Mouse (Mus musculus) layer of hippocampus, adult 11-12 months (tissue): ENCODE measurements at regions not wholly inside any gene's neighbourhood (a gene's known extent, or its start where the extent isn't known, plus 50 kb on each side); places are given as distances from the start of the nearest gene placed in this dataset.

Experiments used
- DNase-seq: peaks from one replicate; pipeline ENCODE4 v3.0.0; 2022; ENCODE audit warnings: low spot score

GRCm38 (mm10) chr9:79437636-79438035, 281.0 kb downstream of the Col12a1 start:
- DNase-seq, result no peak

- DNase-seq, result no peak
Observed at GRCm38 (mm10) chr9:79439233-79439960, 279.2 kb downstream of the Col12a1 start.

GRCm38 (mm10) chr9:79455226-79455625, 263.4 kb downstream of the Col12a1 start:
- no peak for DNase-seq

DNA sequence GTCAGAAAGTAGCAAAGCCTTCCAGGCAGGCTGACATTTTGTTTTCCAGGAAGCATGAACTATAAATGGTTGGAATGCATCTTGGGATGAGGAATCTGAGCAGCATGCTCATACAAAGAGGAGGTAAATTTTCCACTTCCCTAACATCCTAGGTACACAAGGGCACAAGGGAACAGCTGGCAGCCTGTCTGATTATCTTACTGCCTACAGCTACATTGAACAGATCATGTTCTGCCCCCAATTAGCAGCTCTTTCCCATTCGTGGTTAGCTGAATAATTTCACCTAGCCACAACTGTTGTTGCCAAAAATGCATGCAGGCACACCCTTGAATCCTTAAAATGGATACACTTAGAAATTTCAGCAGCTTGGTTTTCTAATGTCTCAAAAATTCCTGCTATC, 239.5 kb downstream of the Col12a1 start:
- no peak for DNase-seq

GRCm38 (mm10) chr9:79500253-79500652, 218.4 kb downstream of the Col12a1 start:
- no peak for DNase-seq

GRCm38 (mm10) chr9:79502034-79502433, 216.6 kb downstream of the Col12a1 start:
- DNase-seq, result no peak

DNA sequence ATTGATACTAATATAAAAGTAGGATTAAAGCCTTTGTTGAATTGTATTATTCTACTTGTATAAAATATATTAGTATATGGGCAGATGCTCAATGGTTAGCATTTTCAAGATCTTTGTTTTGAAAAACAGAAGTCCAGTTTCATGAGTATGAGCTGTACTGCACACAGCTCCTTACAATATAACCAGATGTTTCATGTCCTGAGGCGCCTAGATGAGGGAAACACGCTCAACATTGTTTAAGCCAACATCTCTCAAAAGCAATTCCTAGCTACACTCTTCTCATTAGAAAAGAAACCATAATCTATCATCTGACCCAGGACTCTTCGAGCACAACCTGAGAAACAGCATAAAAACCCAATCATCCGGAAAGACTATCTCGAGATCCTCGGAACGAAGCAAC, 202.2 kb downstream of the Col12a1 start:
- DNase-seq, result no peak

DNA sequence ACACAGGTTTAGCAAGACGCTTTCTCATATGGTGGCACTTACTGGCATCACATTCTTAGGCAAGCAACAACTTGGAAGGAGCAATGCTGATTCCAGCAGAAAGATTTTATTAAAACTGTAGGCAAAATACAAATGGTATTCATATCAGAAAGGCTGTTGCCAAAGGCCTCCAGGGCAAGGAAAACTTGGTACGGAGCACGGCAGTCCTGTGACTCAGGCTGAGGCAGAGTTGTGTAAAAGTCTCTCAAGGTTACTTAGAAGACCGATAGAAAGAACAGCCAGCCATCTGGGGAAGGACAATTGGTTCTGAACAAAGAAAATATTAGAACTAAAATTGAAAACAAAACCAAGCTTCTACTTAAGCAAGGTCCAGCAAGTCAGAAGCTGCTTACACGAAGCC, 201.2 kb downstream of the Col12a1 start:
- no peak for DNase-seq

- no peak for DNase-seq
Observed at GRCm38 (mm10) chr9:79518640-79519039, 200.0 kb downstream of the Col12a1 start.

GRCm38 (mm10) chr9:79520498-79520897, 198.1 kb downstream of the Col12a1 start:
- no peak for DNase-seq

- DNase-seq, result no peak
Observed at GRCm38 (mm10) chr9:79523054-79523453, 195.6 kb downstream of the Col12a1 start.

- no peak for DNase-seq
Observed at GRCm38 (mm10) chr9:79525000-79525399, 193.6 kb downstream of the Col12a1 start.

GRCm38 (mm10) chr9:79526390-79526789, 192.2 kb downstream of the Col12a1 start:
- DNase-seq, result no peak

GRCm38 (mm10) chr9:79527331-79527730, 191.3 kb downstream of the Col12a1 start:
- no peak for DNase-seq
